Mouse (Mus musculus): ENCODE measurements around the gene Pltp. TPM values are rescaled to one million over a fixed set of nuclear protein-coding genes. Genes with fewer than 3 reads are reported as not detected.

Pltp gene
- polyA plus RNA-seq (2015; fragmentation: Nextera tagmentation; extraction: Ambion mirVana): 8.5 and 12.7 TPM in 2 replicates

GRCm38 (mm10) chr2:164857101-164857821 lies at the start of gene Pltp:
Gene Pltp (minus strand): TSS chr2:164857711.

GRCm38 (mm10) chr2:164879228-164879567 lies 21.7 kb upstream of the Pltp start, which contains the start of gene Pcif1:
Gene Pcif1 (plus strand): TSS chr2:164879304.

GRCm38 (mm10) chr2:164833314-164833959 lies 24.1 kb downstream of the Pltp start, which contains the start of gene Neurl2:
Gene Neurl2 (minus strand): TSS chr2:164833456.

GRCm38 (mm10) chr2:164832748-164833301 lies 24.7 kb downstream of the Pltp start, which contains the start of gene Ctsa:
Gene Ctsa (plus strand): TSS chr2:164832873.

GRCm38 (mm10) chr2:164828437-164828836 lies 29.1 kb downstream of the Pltp start, which contains the start of gene Spata25:
Gene Spata25 (minus strand): TSS chr2:164828537.

GRCm38 (mm10) chr2:164822636-164823165 lies 34.8 kb downstream of the Pltp start, which contains the start of gene Zswim1:
Gene Zswim1 (plus strand): TSS chr2:164822686.

GRCm38 (mm10) chr2:164804533-164805331 lies 52.8 kb downstream of the Pltp start, which contains the start of the genes Acot8 and Zswim3:
Gene Acot8 (minus strand): TSS chr2:164804882.
Gene Zswim3 (plus strand): TSS chr2:164805098.

Other genes starting within 250 kb of the Pltp start
- gene Wfdc6b, start 244.2 kb downstream of the Pltp start, polyA plus RNA-seq (2015; fragmentation: Nextera tagmentation; extraction: Ambion mirVana): not detected in 2 replicates
- not detected in 2 replicates for gene Wfdc8, start 244.1 kb downstream of the Pltp start, polyA plus RNA-seq (2015; fragmentation: Nextera tagmentation; extraction: Ambion mirVana)
- gene Wfdc16, start 218.9 kb downstream of the Pltp start, polyA plus RNA-seq (2015; fragmentation: Nextera tagmentation; extraction: Ambion mirVana): not detected in 2 replicates
- not detected in 2 replicates for gene Wfdc10, start 201.7 kb downstream of the Pltp start, polyA plus RNA-seq (2015; fragmentation: Nextera tagmentation; extraction: Ambion mirVana)
- not detected in 2 replicates for gene Wfdc9, start 201.1 kb downstream of the Pltp start, polyA plus RNA-seq (2015; fragmentation: Nextera tagmentation; extraction: Ambion mirVana)
- gene Wfdc11, start 183.6 kb downstream of the Pltp start, polyA plus RNA-seq (2015; fragmentation: Nextera tagmentation; extraction: Ambion mirVana): not detected in 2 replicates
- not detected in 2 replicates for gene Wfdc13, start 172.6 kb downstream of the Pltp start, polyA plus RNA-seq (2015; fragmentation: Nextera tagmentation; extraction: Ambion mirVana)
- gene Spint4, start 159.2 kb downstream of the Pltp start, polyA plus RNA-seq (2015; fragmentation: Nextera tagmentation; extraction: Ambion mirVana): not detected in 2 replicates
- not detected in 2 replicates for gene Spint5, start 142.4 kb downstream of the Pltp start, polyA plus RNA-seq (2015; fragmentation: Nextera tagmentation; extraction: Ambion mirVana)
- 1.5 and 1.9 TPM in 2 replicates for gene Wfdc3, start 111.8 kb downstream of the Pltp start, polyA plus RNA-seq (2015; fragmentation: Nextera tagmentation; extraction: Ambion mirVana)
- 57.5 and 59.2 TPM in 2 replicates for gene Dnttip1, start 111.7 kb downstream of the Pltp start, polyA plus RNA-seq (2015; fragmentation: Nextera tagmentation; extraction: Ambion mirVana)
- 603 and 708 TPM in 2 replicates for gene Ube2c, start 87.8 kb downstream of the Pltp start, polyA plus RNA-seq (2015; fragmentation: Nextera tagmentation; extraction: Ambion mirVana)
- gene Tnnc2, start 77.7 kb downstream of the Pltp start, polyA plus RNA-seq (2015; fragmentation: Nextera tagmentation; extraction: Ambion mirVana): 0.84 and 1.7 TPM in 2 replicates
- 7.1 and 8.2 TPM in 2 replicates for gene Snx21, start 71.9 kb downstream of the Pltp start, polyA plus RNA-seq (2015; fragmentation: Nextera tagmentation; extraction: Ambion mirVana)
- gene Acot8, start 52.8 kb downstream of the Pltp start, polyA plus RNA-seq (2015; fragmentation: Nextera tagmentation; extraction: Ambion mirVana): 18.3 and 21.1 TPM in 2 replicates
- 4.2 and 4.7 TPM in 2 replicates for gene Zswim3, start 52.6 kb downstream of the Pltp start, polyA plus RNA-seq (2015; fragmentation: Nextera tagmentation; extraction: Ambion mirVana)
- 4.9 and 5.9 TPM in 2 replicates for gene Zswim1, start 35.0 kb downstream of the Pltp start, polyA plus RNA-seq (2015; fragmentation: Nextera tagmentation; extraction: Ambion mirVana)
- not detected in 2 replicates for gene Spata25, start 29.2 kb downstream of the Pltp start, polyA plus RNA-seq (2015; fragmentation: Nextera tagmentation; extraction: Ambion mirVana)
- gene Ctsa, start 24.8 kb downstream of the Pltp start, polyA plus RNA-seq (2015; fragmentation: Nextera tagmentation; extraction: Ambion mirVana): 71.3 and 90.5 TPM in 2 replicates
- gene Neurl2, start 24.3 kb downstream of the Pltp start, polyA plus RNA-seq (2015; fragmentation: Nextera tagmentation; extraction: Ambion mirVana): 3.3 and 3.9 TPM in 2 replicates
- 62.6 and 71.6 TPM in 2 replicates for gene Pcif1, start 21.6 kb upstream of the Pltp start, polyA plus RNA-seq (2015; fragmentation: Nextera tagmentation; extraction: Ambion mirVana)
- 4.5 and 5.3 TPM in 2 replicates for gene Zfp335, start 54.0 kb upstream of the Pltp start, polyA plus RNA-seq (2015; fragmentation: Nextera tagmentation; extraction: Ambion mirVana)
- 88.2 and 122 TPM in 2 replicates for gene Mmp9, start 83.1 kb upstream of the Pltp start, polyA plus RNA-seq (2015; fragmentation: Nextera tagmentation; extraction: Ambion mirVana)
- gene Slc12a5, start 103.1 kb upstream of the Pltp start, polyA plus RNA-seq (2015; fragmentation: Nextera tagmentation; extraction: Ambion mirVana): 0.45 and 0.57 TPM in 2 replicates
- 24.0 and 24.4 TPM in 2 replicates for gene Ncoa5, start 177.2 kb upstream of the Pltp start, polyA plus RNA-seq (2015; fragmentation: Nextera tagmentation; extraction: Ambion mirVana)
- 3.7 and 5.8 TPM in 2 replicates for gene Cd40, start 197.9 kb upstream of the Pltp start, polyA plus RNA-seq (2015; fragmentation: Nextera tagmentation; extraction: Ambion mirVana)
- gene 1700025C18Rik, start 233.0 kb upstream of the Pltp start, polyA plus RNA-seq (2015; fragmentation: Nextera tagmentation; extraction: Ambion mirVana): not detected in 2 replicates

Measured in spleen, postnatal 0 days (tissue).